Mouse (Mus musculus) neutrophil, adult 59 days (primary cell): ENCODE data around the gene Lmtk3. TPM values are rescaled to one million over a fixed set of nuclear protein-coding genes. Genes with fewer than 3 reads are reported as not detected.

Experiments used
- total RNA-seq, 2 experiments: library from RNA; stranded (reverse); gene quantifications; 1 replicate in 1 of 2; 2 replicates in 1 of 2; pipeline ENCODE4 v1.2.4; 2023

Gene Lmtk3
- under 1 TPM in 1 of 2 experiments, not detected in 1; 0.22 TPM for total RNA-seq

DNA sequence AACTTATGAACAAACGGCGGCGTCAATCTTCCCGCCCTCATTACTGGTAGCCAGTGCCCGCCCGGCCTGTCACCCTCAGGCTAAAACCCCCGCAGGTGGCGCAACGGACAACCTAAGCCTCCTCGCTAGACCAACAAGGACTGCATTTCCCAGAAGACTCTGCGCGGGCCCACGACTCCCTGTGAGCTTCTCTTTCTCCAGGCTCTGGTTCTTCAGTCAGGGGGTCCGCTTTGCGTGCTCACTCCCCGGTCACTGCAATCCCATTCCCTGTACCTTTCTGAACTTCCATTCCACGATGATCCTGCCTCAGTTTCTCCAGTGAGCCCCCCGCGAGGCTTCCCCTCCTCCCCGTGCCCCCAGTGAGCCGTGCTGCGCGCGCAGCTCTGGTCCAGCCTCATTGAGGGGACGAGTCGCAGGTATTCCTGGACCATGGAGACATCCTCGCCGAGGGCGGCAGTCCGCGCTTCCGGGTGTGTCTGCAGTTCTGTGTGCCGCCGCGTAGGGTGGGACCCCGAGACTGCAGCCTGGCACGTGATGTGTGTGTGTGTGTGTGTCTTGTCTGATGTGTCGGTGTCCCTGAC is at the start of gene Lmtk3:
Gene Lmtk3 (plus strand): TSS at position 228 of the 581 bp plus-strand sequence.

DNA sequence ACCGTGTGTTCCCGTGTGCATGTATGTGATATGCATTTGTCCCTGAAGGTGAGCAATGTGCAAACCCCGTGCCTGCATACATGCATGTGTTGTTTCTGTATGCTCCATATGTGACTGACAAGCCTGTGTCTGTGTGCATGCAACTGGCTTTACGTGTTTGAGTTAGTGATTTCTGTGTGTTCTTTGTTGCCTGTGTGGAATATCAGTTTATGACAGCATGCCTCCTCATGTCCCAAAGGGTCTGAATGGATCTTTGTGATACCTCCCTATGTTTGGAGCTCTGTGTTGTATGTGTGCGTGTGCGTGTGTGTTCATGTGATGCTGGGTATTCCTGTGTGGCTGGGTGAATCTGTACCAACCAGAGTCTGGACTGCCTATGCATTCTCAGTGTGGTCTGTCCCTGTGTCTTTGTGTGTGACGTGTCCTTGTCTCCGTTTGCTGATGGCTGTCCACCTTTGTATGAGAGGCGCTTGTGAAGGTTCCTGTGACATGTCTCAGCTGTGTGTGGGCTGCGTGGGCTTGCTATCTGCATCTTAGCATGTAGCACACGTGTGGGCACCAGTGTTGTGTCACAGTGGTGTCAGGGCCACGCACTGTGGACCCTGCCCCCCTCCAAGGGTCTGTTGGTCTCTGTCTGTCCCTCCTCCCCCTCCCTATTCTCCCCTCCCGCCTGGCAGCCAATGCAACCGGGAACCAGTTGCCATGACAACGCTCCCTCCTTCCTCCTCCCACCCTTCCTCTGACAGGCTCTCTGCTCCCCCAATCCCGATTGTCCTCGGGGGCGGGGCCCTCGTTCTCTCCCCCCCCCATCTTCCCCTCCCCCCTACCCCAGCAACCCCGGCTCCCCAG is 1.2 kb downstream of the Lmtk3 start, which contains the start of gene Sult2b1:
Gene Sult2b1 (minus strand): TSS at position 146 of the 849 bp plus-strand sequence.

GRCm38 (mm10) chr7:45813787-45814779 is 30.5 kb downstream of the Lmtk3 start, which contains the start of gene Cyth2:
Cyth2 (minus strand) TSS chr7:45814581.

GRCm38 (mm10) chr7:45824598-45824997 is 41.1 kb downstream of the Lmtk3 start, which contains the start of gene Kcnj14:
Kcnj14 (minus strand) TSS chr7:45824782.

DNA sequence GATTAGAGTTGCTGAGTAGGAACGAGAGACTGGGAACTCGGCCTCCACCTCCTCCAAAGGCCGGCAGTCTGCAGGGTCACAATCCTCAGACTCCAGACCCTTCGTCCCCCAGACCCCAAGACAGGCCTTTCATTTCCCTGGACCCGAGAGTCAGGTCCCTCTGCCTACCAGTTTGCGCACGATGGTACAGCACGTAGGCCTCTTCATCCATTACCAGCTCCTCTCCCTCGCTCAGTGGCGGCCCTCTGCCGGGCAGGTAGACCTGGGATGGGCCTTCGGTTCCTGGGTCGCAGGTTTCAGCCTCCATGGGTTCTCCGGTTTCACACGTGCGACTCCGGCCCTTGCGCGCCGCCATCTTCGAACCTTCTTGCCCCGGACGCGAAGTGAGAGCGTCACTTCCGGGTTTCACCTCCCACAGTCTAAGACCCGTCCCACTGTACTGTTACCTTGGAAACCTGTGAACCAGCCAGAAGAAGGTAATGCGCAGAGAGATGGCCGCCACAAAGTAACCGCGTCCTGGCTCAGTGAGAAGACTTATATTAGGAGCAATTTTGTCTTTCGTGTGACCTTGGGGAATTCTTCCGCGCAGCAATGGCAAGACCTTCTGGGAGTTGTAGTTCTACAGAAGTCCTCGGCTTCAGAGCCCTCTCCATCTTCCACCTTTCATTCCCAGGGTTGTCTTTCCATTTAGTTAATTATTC is 47.0 kb downstream of the Lmtk3 start, which contains the start of gene Grwd1:
Gene Grwd1 (minus strand): TSS at position 518 of the 701 bp plus-strand sequence.

Other genes starting within 250 kb of the Lmtk3 start
- gene Hsd17b14, start 228.8 kb upstream of the Lmtk3 start, total RNA-seq, result not detected
- 10 to 100 TPM; 32.2 to 35.8 TPM for gene Bcat2, start 213.6 kb upstream of the Lmtk3 start, total RNA-seq
- gene Fgf21, start 168.2 kb upstream of the Lmtk3 start, total RNA-seq, result not detected
- 1 to 10 TPM in 1 of 2 experiments, not detected in 1; 1.2 TPM for gene Fut1, start 166.4 kb upstream of the Lmtk3 start, total RNA-seq
- under 1 TPM in 1 of 2 experiments, not detected in 1; 0.47 TPM for gene Izumo1, start 161.9 kb upstream of the Lmtk3 start, total RNA-seq
- gene Rasip1, start 156.2 kb upstream of the Lmtk3 start, total RNA-seq, result 1 to 10 TPM; 2.6 to 2.7 TPM
- under 1 TPM; 0.07 to 0.11 TPM for gene Mamstr, start 143.8 kb upstream of the Lmtk3 start, total RNA-seq
- gene Fut2, start 117.3 kb upstream of the Lmtk3 start, total RNA-seq, result not detected
- not detected for gene Ntn5, start 99.7 kb upstream of the Lmtk3 start, total RNA-seq
- under 1 TPM in 1 of 2 experiments, not detected in 1; 0.18 TPM for gene Sec1, start 89.3 kb upstream of the Lmtk3 start, total RNA-seq
- gene Car11, start 83.9 kb upstream of the Lmtk3 start, total RNA-seq, result not detected
- gene Dbp, start 78.7 kb upstream of the Lmtk3 start, total RNA-seq, result 1 to 10 TPM; 7.5 to 9.2 TPM
- 100 to 1,000 TPM; 750 to 815 TPM for gene Rpl18, start 68.3 kb upstream of the Lmtk3 start, total RNA-seq
- gene Sphk2, start 65.7 kb upstream of the Lmtk3 start, total RNA-seq, result 10 to 100 TPM; 52.8 to 54.1 TPM
- gene Fam83e, start 62.5 kb upstream of the Lmtk3 start, total RNA-seq, result under 1 TPM; 0.13 to 0.36 TPM
- gene Spaca4, start 57.9 kb upstream of the Lmtk3 start, total RNA-seq, result not detected
- not detected for gene Sult2b1, start 931 bp downstream of the Lmtk3 start, total RNA-seq
- 10 to 100 TPM; 90.5 to 95.6 TPM for gene Cyth2, start 30.8 kb downstream of the Lmtk3 start, total RNA-seq
- under 1 TPM; 0.22 to 0.40 TPM for gene Kcnj14, start 41.0 kb downstream of the Lmtk3 start, total RNA-seq
- 1 to 10 TPM; 6.7 to 7.6 TPM for gene Grwd1, start 47.2 kb downstream of the Lmtk3 start, total RNA-seq
- 10 to 100 TPM; 68.9 to 69.8 TPM for gene Kdelr1, start 89.0 kb downstream of the Lmtk3 start, total RNA-seq
- gene Grin2d, start 94.6 kb downstream of the Lmtk3 start, total RNA-seq, result under 1 TPM; 0.13 to 0.29 TPM
- not detected for gene Syngr4, start 113.0 kb downstream of the Lmtk3 start, total RNA-seq
- 1 to 10 TPM; 4.9 to 7.9 TPM for gene Tmem143, start 113.2 kb downstream of the Lmtk3 start, total RNA-seq
- gene Emp3, start 137.7 kb downstream of the Lmtk3 start, total RNA-seq, result 100 to 1,000 TPM; 378 to 437 TPM
- gene Ccdc114, start 140.3 kb downstream of the Lmtk3 start, total RNA-seq, result 1 to 10 TPM; 5.2 to 6.6 TPM
- gene Abcc6, start 246.6 kb downstream of the Lmtk3 start, total RNA-seq, result not detected
- gene Nomo1, start 250.0 kb downstream of the Lmtk3 start, total RNA-seq, result 10 to 100 TPM; 29.1 to 29.3 TPM